In the genomic region with DNA sequence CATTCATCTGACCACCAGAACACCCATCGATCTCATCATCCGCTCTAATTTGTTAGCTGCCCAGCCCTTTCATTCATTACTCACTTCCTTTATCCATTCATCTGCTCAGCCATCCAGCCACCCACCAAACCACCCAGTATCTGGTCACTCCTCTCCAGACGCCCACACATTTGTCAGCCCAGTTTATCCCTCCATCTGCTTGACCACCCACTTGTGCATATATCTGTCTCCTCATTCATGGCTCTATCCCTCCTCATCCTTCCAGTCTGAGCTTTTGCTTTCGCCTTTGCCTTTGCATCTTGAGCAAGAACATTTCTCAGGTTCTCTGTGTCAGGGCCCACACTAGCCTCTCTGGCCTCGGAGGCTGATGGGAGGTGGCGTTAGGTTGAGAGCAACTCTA, we compare ENCODE assay signal across 26 mouse cellular contexts. TPM values are rescaled to one million over a fixed set of nuclear protein-coding genes. Genes with fewer than 3 reads are reported as not detected.
DNase-seq lines count a peak whose midpoint lies in the region; ATAC-seq lines count a peak whose summit lies in the region.
"Had no signal": no experiment of that assay in that cellular context is flagged by ENCODE, and none has a peak within 500 bp of the region (broad histone marks: within the 10 kb centered on the region; RNA-seq: fewer than 3 reads in every experiment).

No protein-coding gene starts in this region.

- H3K4me3 ChIP-seq in hindbrain, embryonic 12.5 days: no peak overlapping the region
- H3K4me3 ChIP-seq: forebrain, embryonic 10.5 days; heart, adult 2 months; heart, embryonic 13.5 days; hindbrain, embryonic 13.5 days; kidney, embryonic 15.5 days; limb, embryonic 13.5 days; liver, embryonic 13.5 days; midbrain, embryonic 12.5 days had no signal

- ATAC-seq in frontal cortex, adult (ENCODE audit: low TSS enrichment): peak; percentile 79
- no peak for ATAC-seq in hindbrain, embryonic 12.5 days (ENCODE audit: low FRiP score)
- ATAC-seq: forebrain, embryonic 16.5 days; Patski had no signal

- H3K27ac ChIP-seq in hindbrain, embryonic 12.5 days: no peak overlapping the region
- H3K27ac ChIP-seq: forebrain, embryonic 10.5 days; heart, adult 2 months; heart, embryonic 13.5 days; hindbrain, embryonic 13.5 days; kidney, embryonic 15.5 days; limb, embryonic 13.5 days; liver, embryonic 13.5 days; midbrain, embryonic 12.5 days had no signal

- H3K4me1 ChIP-seq in hindbrain, embryonic 12.5 days: no peaks in the 10 kb centered on the region
- H3K4me1 ChIP-seq: forebrain, embryonic 10.5 days; kidney, embryonic 15.5 days; limb, embryonic 13.5 days; midbrain, embryonic 12.5 days had no signal

- 90% methylated on average over 6 of the region's 6 CpGs for WGBS in hindbrain, embryonic 12.5 days

- no peaks in the 10 kb centered on the region for H3K27me3 ChIP-seq in hindbrain, embryonic 12.5 days
- H3K27me3 ChIP-seq: heart, embryonic 13.5 days; kidney, embryonic 15.5 days; limb, embryonic 13.5 days; midbrain, embryonic 12.5 days had no signal

- no peak overlapping the region for H3K4me2 ChIP-seq in hindbrain, embryonic 12.5 days (replicated peaks)
- H3K4me2 ChIP-seq: heart, embryonic 13.5 days; hindbrain, embryonic 13.5 days; kidney, embryonic 15.5 days; limb, embryonic 13.5 days; liver, embryonic 13.5 days; midbrain, embryonic 12.5 days had no signal

- no peaks in the 10 kb centered on the region for H3K36me3 ChIP-seq in hindbrain, embryonic 12.5 days
- H3K36me3 ChIP-seq: forebrain, embryonic 10.5 days; heart, embryonic 13.5 days; hindbrain, embryonic 13.5 days; kidney, embryonic 15.5 days; limb, embryonic 13.5 days; liver, embryonic 13.5 days; midbrain, embryonic 12.5 days had no signal

- H3K9me3 ChIP-seq in hindbrain, embryonic 12.5 days (replicated peaks): no peaks in the 10 kb centered on the region
- H3K9me3 ChIP-seq: forebrain, embryonic 10.5 days; heart, embryonic 13.5 days; hindbrain, embryonic 13.5 days; kidney, embryonic 15.5 days; limb, embryonic 13.5 days; liver, embryonic 13.5 days; midbrain, embryonic 12.5 days had no signal

- DNase-seq in frontal cortex, postnatal 14 days (ENCODE audit: low spot score in 2 of 2): no peak
- DNase-seq in right cerebral cortex, adult 2 months (ENCODE audit: low spot score in 2 of 2): peak; percentile 70 to 81
- no peak for DNase-seq in right cerebral cortex, postnatal 14 days
- peak; percentile 57 to 78 for DNase-seq in right cerebral cortex, postnatal 10 days (ENCODE audit: low spot score in 2 of 2)
- DNase-seq in spleen, adult 18-20 months: no peak
- DNase-seq: adrenal gland, postnatal 36 days; cerebellum, adult 11 months; cerebellum, postnatal 14 days; heart, adult 2 months; heart, postnatal 14 days; kidney, adult 11 months; kidney, postnatal 36 days; liver, embryonic 13.5 days; lung, adult 2 months; lung, postnatal 14 days; thymus, postnatal 25 days had no signal

- H3K9ac ChIP-seq in hindbrain, embryonic 12.5 days: no peak overlapping the region
- H3K9ac ChIP-seq: heart, embryonic 13.5 days; hindbrain, embryonic 13.5 days; kidney, embryonic 15.5 days; limb, embryonic 13.5 days; liver, embryonic 13.5 days; midbrain, embryonic 12.5 days had no signal

RNA-seq across cellular contexts. Expression of gene Kcnj12, which starts 41.1 kb away (rescaled TPM):
- 2.7 and 3.2 TPM in 2 replicates for polyA plus RNA-seq in hindbrain, embryonic 12.5 days (2016; fragmentation: Nextera tagmentation; extraction: Ambion mirVana)
- polyA plus RNA-seq: Patski had no signal

Comparison
In these comparisons a context has a peak if more than half of its experiments do, and no peak if none do; other contexts are left out.
1. DNase-seq: peak in right cerebral cortex, adult 2 months (2 of 2) and right cerebral cortex, postnatal 10 days (2 of 2); none in frontal cortex, postnatal 14 days (0 of 2), right cerebral cortex, postnatal 14 days (single experiment) and spleen, adult 18-20 months (0 of 2).